Mouse (Mus musculus) forebrain, embryonic 16.5 days (tissue): Measurements from ENCODE around the gene Cd48. TPM values are rescaled to one million over a fixed set of nuclear protein-coding genes. Genes with fewer than 3 reads are reported as not detected.
"Not testable (repeated sequence)": the region's sequence is repeated elsewhere in the genome, so short reads cannot be mapped to it uniquely, and the experiment has no call there.

Experiments
- ATAC-seq: fragments of 200-750 bp; cut with Nextera tagmentation; 2 replicates; pipeline ENCODE4 v1.8.0; 2017; ENCODE audit warnings: mild to moderate bottlenecking, moderate library complexity
- H3K27ac ChIP-seq: fragments of 300-500 bp; sonication (generic); 2 replicates; pipeline ENCODE4 v1.5.1; 2014; ENCODE audit warnings: low read length, control low read depth
- H3K27me3 ChIP-seq: fragments of 300-500 bp; sonication (generic); replicated peaks from 2 replicates; pipeline ENCODE4 v1.6.1; 2014; ENCODE audit warnings: low read length; ENCODE audit not compliant: control insufficient read depth, insufficient read depth
- H3K36me3 ChIP-seq: fragments of 300-500 bp; sonication (generic); 2 replicates; pipeline ENCODE4 v1.6.1; 2014; ENCODE audit not compliant: control insufficient read depth, insufficient read depth
- H3K4me1 ChIP-seq: fragments of 300-500 bp; sonication (generic); replicated peaks from 2 replicates; pipeline ENCODE4 v1.6.1; 2014; ENCODE audit warnings: low read length; ENCODE audit not compliant: control insufficient read depth, insufficient read depth
- H3K4me2 ChIP-seq: fragments of 300-500 bp; sonication (generic); 2 replicates; pipeline ENCODE4 v1.6.1; 2014; ENCODE audit warnings: mild to moderate bottlenecking, low read length, control low read depth
- H3K4me3 ChIP-seq: fragments of 300-500 bp; sonication (generic); replicated peaks from 2 replicates; pipeline ENCODE4 v1.5.1; 2014; ENCODE audit warnings: mild to moderate bottlenecking, low read length, control low read depth
- H3K9ac ChIP-seq: fragments of 300-500 bp; sonication (generic); replicated peaks from 2 replicates; pipeline ENCODE4 v1.6.1; 2014; ENCODE audit warnings: low read depth, low read length, control low read depth
- H3K9me3 ChIP-seq: fragments of 300-500 bp; sonication (generic); 2 replicates; pipeline ENCODE4 v1.6.1; 2016; ENCODE audit warnings: low read length; ENCODE audit not compliant: control insufficient read depth
- WGBS: fragments of 180-500 bp; shearing (Covaris S2); extraction: QIAGEN DNeasy Blood & Tissue Kit; methylation state at CpG from one replicate; pipeline ENCODE4 v1.1.7; 2014; 5-methylcytosine and 5-hydroxymethylcytosine counted together
- polyA plus RNA-seq: library from polyadenylated mRNA; unstranded; fragments of >200 nt; fragmentation: Nextera tagmentation; extraction: Ambion mirVana; gene quantifications from 2 replicates; pipeline ENCODE4 v1.2.1, GENCODE M21; 2015

Cd48 gene
- polyA plus RNA-seq, 1 experiment from 2014 or later = 0.49 TPM

- Histone ChIP-seq H3K4me3 (no peak overlapping the region), H3K4me2 (no peak overlapping the region), H3K4me1 (no peaks in the 10 kb centered on the region), H3K9ac (no peak overlapping the region), H3K27ac (no peak overlapping the region), H3K27me3 (no peaks in the 10 kb centered on the region), H3K36me3 (no peaks in the 10 kb centered on the region), H3K9me3 (no peaks in the 10 kb centered on the region)
- ATAC-seq = no peak
- WGBS = 76% methylated on average over 1 of the region's 1 CpGs
These were observed 4.1 kb upstream of the Cd48 start for GRCm38 (mm10) chr1:171677721-171678120.

GRCm38 (mm10) chr1:171681009-171681408 is 800 bp upstream of the Cd48 start:
- Histone ChIP-seq H3K27ac (no peak overlapping the region), H3K4me1 (no peaks in the 10 kb centered on the region), H3K4me2 (no peak overlapping the region), H3K27me3 (no peaks in the 10 kb centered on the region), H3K36me3 (no peaks in the 10 kb centered on the region), H3K9me3 (no peaks in the 10 kb centered on the region), H3K4me3 (no peak overlapping the region), H3K9ac (no peak overlapping the region)
- 91% methylated on average over 7 of the region's 7 CpGs for WGBS
- ATAC-seq = no peak

- no peaks in the 10 kb centered on the region for H3K4me1 ChIP-seq
- no peaks in the 10 kb centered on the region for H3K27me3 ChIP-seq
- H3K27ac ChIP-seq = no peak overlapping the region
- no peak for ATAC-seq
- H3K4me2 ChIP-seq = no peak overlapping the region
- no peak overlapping the region for H3K4me3 ChIP-seq
- H3K36me3 ChIP-seq = no peaks in the 10 kb centered on the region
- 92% methylated on average over 9 of the region's 9 CpGs for WGBS
- H3K9me3 ChIP-seq = no peaks in the 10 kb centered on the region
- H3K9ac ChIP-seq = no peak overlapping the region
These were observed 3.1 kb downstream of the Cd48 start for GRCm38 (mm10) chr1:171684923-171685322.

DNA sequence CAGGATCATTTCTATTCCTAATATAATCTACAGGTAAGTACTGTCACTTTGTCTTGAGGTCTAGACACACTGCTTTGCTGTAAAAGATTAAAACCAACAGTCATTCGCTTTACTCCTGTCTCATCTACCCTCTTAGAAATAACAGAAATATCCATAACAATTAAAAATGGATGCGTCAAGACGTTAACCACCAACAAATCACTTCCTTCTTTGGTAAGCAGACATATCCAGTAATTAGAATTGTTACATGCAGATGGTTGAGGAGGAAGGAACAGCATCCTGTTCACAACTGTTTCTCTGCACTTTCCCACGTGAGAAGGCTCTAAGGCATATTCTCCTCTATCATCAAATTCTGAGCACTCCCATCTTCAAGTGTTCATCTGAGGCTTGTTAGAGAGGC is 5.5 kb downstream of the Cd48 start:
- H3K4me3 ChIP-seq = no peak overlapping the region
- no peak overlapping the region for H3K27ac ChIP-seq
- H3K27me3 ChIP-seq = no peaks in the 10 kb centered on the region
- no peak overlapping the region for H3K9ac ChIP-seq
- H3K9me3 ChIP-seq = no peaks in the 10 kb centered on the region
- ATAC-seq = no peak
- H3K4me1 ChIP-seq = no peaks in the 10 kb centered on the region
- no peak overlapping the region for H3K4me2 ChIP-seq
- WGBS = 91% methylated on average over 4 of the region's 4 CpGs
- no peaks in the 10 kb centered on the region for H3K36me3 ChIP-seq

GRCm38 (mm10) chr1:171693918-171694317 is 12.1 kb downstream of the Cd48 start:
- 88% methylated on average over 1 of the region's 1 CpGs for WGBS
- H3K36me3 ChIP-seq = no peaks in the 10 kb centered on the region
- no peak overlapping the region for H3K4me2 ChIP-seq
- H3K27me3 ChIP-seq = no peaks in the 10 kb centered on the region
- H3K27ac ChIP-seq = no peak overlapping the region
- no peaks in the 10 kb centered on the region for H3K9me3 ChIP-seq
- no peak for ATAC-seq
- H3K4me1 ChIP-seq = no peaks in the 10 kb centered on the region
- no peak overlapping the region for H3K4me3 ChIP-seq
- H3K9ac ChIP-seq = no peak overlapping the region

DNA sequence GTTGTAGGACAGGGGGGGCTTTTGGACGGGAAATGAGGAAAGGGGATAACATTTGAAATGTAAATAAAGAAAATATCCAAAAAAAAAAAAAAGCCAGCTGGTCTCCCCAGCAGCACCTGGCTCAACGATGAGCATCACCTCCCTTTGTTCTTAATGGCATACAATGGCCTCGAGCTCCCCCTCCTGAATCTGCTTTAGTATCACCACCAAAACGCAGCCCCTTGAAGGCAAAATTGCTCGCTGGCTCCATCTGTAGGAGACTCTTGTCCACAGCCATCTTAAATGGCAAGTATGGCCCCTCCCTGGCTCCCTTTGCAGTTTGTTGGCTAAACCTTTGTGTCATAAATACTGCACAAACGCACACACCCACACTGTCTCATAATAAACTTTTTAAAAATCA is 17.2 kb downstream of the Cd48 start:
- Histone ChIP-seq H3K36me3 (no peaks in the 10 kb centered on the region), H3K4me1 (no peaks in the 10 kb centered on the region), H3K27me3 (no peaks in the 10 kb centered on the region), H3K9ac (no peak overlapping the region), H3K4me2 (no peak overlapping the region), H3K9me3 (no peaks in the 10 kb centered on the region), H3K27ac (no peak overlapping the region), H3K4me3 (no peak overlapping the region)
- ATAC-seq = no peak
- 21% methylated on average over 6 of the region's 6 CpGs for WGBS

DNA sequence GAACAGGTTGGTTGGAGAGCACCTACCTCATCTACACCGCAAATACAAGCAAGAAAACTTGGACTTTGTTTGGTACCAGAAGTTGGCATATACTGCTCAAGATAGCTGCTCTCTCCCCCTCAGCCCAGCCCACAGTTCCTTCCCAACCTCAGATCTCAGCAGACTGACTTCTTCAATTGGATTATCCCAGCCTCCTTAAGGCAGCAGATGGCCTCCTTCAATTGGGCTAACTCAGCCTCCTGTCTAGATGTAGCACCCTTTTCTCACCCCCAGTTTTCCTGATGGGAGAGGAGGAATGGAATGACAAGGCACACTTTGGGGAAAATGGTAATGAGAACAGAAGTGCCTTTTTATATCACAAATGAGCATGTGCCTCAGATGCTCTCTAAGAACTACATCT is 31.9 kb downstream of the Cd48 start:
- WGBS = 100% methylated on average over 1 of the region's 1 CpGs
- H3K4me2 ChIP-seq, H3K27ac ChIP-seq, H3K4me1 ChIP-seq, H3K9me3 ChIP-seq, H3K9ac ChIP-seq, H3K36me3 ChIP-seq, H3K27me3 ChIP-seq, H3K4me3 ChIP-seq, ATAC-seq: not testable (repeated sequence)

GRCm38 (mm10) chr1:171715434-171715833 is 33.6 kb downstream of the Cd48 start:
- Histone ChIP-seq H3K9me3 (no peaks in the 10 kb centered on the region), H3K9ac (no peak overlapping the region), H3K27ac (no peak overlapping the region), H3K4me1 (no peaks in the 10 kb centered on the region), H3K27me3 (no peaks in the 10 kb centered on the region), H3K36me3 (no peaks in the 10 kb centered on the region), H3K4me3 (no peak overlapping the region), H3K4me2 (no peak overlapping the region)
- no peak for ATAC-seq
- WGBS = 83% methylated on average over 2 of the region's 2 CpGs

- H3K27ac ChIP-seq = no peak overlapping the region
- WGBS = 92% methylated on average over 1 of the region's 1 CpGs
- no peak overlapping the region for H3K4me3 ChIP-seq
- no peaks in the 10 kb centered on the region for H3K27me3 ChIP-seq
- H3K9me3 ChIP-seq = no peaks in the 10 kb centered on the region
- no peak overlapping the region for H3K4me2 ChIP-seq
- no peaks in the 10 kb centered on the region for H3K36me3 ChIP-seq
- H3K9ac ChIP-seq = no peak overlapping the region
- ATAC-seq = no peak
- no peaks in the 10 kb centered on the region for H3K4me1 ChIP-seq
These were observed 34.4 kb downstream of the Cd48 start for GRCm38 (mm10) chr1:171716232-171716631.

GRCm38 (mm10) chr1:171731195-171731594 is 49.4 kb downstream of the Cd48 start:
- no peaks in the 10 kb centered on the region for H3K9me3 ChIP-seq
- no peak overlapping the region for H3K27ac ChIP-seq
- no peak overlapping the region for H3K9ac ChIP-seq

More at GRCm38 (mm10) chr1:171731195-171731594, 49.4 kb downstream of the Cd48 start:
- Histone ChIP-seq H3K27me3 (no peaks in the 10 kb centered on the region), H3K4me2 (no peak overlapping the region), H3K4me1 (no peaks in the 10 kb centered on the region), H3K4me3 (no peak overlapping the region), H3K36me3 (no peaks in the 10 kb centered on the region)
- ATAC-seq = no peak
